Mouse (Mus musculus) left cerebral cortex, adult 2 months (tissue): Measurements from ENCODE around the gene Mettl23. TPM values are rescaled to one million over a fixed set of nuclear protein-coding genes. Genes with fewer than 3 reads are reported as not detected.
"Not testable (repeated sequence)": the region's sequence is repeated elsewhere in the genome, so short reads cannot be mapped to it uniquely, and the experiment has no call there.

ENCODE experiments used
- DNase-seq, 2 experiments: peaks; one replicate each; pipeline ENCODE4 v3.0.0; 2021 to 2022; ENCODE audit warnings: low spot score in 2 of 2, mixed read lengths in 1 of 2; ENCODE audit errors: extremely low spot score in 1 of 2
- H3K27ac ChIP-seq: fragments of 200-600 bp; 2 replicates; pipeline ENCODE4 v1.8.1; 2022
- H3K4me3 ChIP-seq: fragments of 200-600 bp; 2 replicates; pipeline ENCODE4 v1.8.1; 2022
- CTCF ChIP-seq: fragments of 200-600 bp; IDR thresholded peaks from 2 replicates; pipeline ENCODE4 v1.8.1; 2022; ENCODE audit warnings: antibody characterized with exemption, mild to moderate bottlenecking, moderate library complexity
- intact Hi-C: fragments of 180-260 bp; cut with DNase I; formaldehyde crosslinking; loops from one replicate; pipeline ENCODE4 v1.15.1; 2025
- total RNA-seq, 2 experiments: library from RNA; stranded (reverse); gene quantifications; 2 replicates each; pipeline ENCODE4 v1.2.3; 2021

The Mettl23 gene
- total RNA-seq, 2 experiments from 2014 or later, result 23.9 to 26.3 TPM

DNA sequence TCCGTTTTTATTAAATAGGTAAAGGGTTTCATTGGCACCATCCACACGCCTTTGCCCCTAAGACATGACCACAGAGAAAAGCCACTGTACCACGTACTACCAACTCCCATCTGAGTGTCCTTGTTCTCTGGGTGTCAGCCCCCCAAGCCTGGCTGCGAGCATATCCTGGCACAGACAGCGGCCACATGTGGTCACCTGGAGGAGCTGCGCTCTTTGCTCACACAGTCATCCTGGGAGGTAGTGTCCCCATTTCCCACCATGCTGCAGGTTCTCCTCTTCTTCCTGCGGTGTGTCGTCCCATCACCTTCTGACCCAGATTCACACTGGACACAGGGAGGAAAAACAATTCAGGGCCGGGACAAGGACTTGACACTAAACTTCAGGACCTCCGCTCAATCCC lies 5.6 kb upstream of the Mettl23 start:
- no peak overlapping the region for H3K27ac ChIP-seq
- H3K4me3 ChIP-seq, result no peak overlapping the region
- DNase-seq, result no peak
- intact Hi-C loops, result no loop called here
- TF ChIP-seq CTCF, result no peak

DNA sequence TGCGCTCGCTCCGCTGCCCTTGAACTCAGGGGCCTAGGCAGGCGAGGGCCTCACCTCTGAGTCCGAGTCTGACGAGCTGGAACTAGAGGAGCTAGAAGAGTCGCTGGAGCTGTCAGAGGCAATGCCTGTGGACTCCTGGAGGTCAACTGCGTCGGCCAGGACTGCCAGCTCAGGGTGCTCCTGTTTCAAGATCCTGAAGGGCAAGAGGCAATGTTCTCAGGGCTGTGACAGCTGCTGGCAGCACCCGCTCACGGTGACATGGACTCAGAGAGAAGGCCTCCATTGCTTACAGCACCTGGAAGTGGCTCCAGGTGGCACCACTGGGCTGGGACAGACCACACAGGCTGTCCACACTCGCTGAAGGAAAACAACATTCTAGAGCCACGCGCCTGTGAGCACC lies 4.1 kb upstream of the Mettl23 start:
- intact Hi-C loops, result no loop called here
- no peak for TF ChIP-seq CTCF
- no peak overlapping the region for H3K27ac ChIP-seq
- DNase-seq, result no peak
- no peak overlapping the region for H3K4me3 ChIP-seq

DNA sequence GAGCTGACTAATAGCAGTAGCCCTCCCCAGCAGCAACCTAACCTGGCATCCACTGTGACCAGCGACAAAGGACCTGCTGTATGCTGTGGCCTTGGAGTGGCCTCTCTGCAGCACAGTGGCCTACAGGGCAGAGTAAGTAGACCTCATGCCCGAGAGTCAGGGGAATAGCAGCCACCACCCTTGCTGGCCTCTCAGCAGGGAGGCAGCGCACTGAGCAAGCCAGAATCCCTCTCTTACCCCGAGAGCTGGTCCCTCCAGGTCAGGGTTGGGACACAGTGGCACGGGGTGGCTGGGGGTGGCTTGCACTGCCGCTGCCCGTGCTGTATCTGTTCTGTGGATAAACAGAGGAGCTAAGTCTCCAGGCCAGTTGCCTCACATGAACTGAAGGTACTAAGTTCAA lies 3.5 kb upstream of the Mettl23 start:
- no peak for DNase-seq
- Histone ChIP-seq H3K27ac (no peak overlapping the region), H3K4me3 (no peak overlapping the region)
- no peak for TF ChIP-seq CTCF
- intact Hi-C loops, result no loop called here

DNA sequence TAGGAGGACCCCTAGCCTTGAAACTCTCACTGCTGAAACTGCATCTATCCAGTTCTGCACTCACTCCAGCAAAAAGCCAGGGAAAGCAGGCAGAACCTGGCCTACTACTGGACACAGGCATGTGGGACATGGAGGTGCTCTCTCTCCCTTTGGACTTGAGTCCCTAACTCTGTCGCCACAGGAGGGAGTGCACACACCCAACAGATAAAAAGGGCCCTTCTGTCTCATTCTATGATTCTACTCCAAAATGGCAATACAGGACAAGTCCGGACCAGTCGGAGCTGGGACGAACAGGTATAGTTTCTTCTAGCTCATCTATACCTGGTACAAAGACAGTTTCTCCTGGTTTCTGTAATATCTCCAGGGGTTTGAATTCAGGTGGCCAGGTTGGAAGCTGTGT lies 2.3 kb upstream of the Mettl23 start:
- no peak overlapping the region for H3K4me3 ChIP-seq
- H3K27ac ChIP-seq, result no peak overlapping the region
- no peak for DNase-seq
- intact Hi-C loops, result no loop called here
- no peak; the same call in 1 of the 2 replicates for TF ChIP-seq CTCF

DNA sequence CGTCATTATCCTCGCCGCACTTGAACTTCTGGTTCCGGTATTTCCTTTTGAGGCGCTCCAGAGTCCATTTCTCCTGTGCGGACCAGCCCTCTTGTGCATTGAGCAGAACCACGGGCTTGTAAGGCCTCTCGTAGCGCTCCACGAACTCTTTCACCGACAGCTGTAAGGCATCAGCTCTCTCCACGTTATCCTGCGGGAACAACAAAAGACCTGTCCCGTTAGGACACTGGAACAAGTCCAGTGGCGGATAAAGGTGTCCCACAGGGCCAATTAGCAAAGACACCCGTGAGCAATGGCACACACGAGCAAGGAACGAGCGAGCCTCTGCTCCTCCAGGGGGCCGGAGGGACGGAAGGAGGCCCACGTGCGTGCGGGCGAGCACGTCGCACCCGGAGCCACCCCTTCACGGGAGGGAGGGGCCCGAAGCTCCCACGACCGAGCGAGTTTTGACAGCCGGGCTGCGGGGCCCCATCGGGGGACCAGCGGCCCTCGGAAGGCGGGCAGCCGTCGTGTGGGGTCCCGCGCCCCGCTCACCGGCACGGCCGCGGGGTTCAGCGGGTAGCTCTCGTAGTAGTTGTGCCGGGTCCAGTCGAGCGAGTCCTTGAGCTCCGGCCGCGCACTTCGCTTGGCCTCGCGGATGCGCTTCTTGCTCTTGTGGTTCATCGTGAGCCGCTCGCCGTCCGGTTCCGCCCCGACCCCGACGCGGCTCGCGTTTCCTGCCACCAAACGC lies 382 bp upstream of the Mettl23 start:
- intact Hi-C loops, result loop anchor here (1.0 kb wide), 1 partner anchor 11 kb away; the partner anchor contains the start of gene Srsf2

DNA sequence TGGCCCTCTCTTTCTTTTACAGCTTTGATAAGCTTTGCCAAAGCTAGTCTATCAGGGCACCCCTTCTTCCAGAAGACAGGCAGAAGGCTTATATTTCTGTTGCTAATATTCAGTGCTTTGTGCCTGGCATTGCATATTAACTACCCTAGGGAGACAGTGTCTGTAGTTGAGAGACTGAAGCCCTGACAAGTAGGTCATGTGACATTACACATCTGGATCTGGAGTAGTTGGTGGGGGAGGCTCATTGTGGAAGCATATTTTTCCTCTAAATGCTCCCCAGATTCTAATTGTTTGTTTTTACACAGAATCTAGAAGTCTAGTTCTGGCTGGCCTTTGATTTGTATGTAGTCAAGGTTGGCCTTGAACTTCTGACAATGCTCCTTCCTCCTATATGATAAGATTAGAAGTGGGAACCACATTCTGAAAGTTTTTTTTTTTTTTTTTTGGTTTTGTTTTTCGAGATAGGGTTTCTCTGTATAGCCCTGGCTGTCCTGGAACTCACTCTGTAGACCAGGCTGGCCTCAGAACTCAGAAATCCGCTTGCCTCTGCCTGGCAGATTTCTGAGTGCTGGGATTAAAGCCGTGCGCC lies 3.6 kb downstream of the Mettl23 start:
- DNase-seq, result no peak
- no peak overlapping the region for H3K4me3 ChIP-seq
- H3K27ac ChIP-seq, result no peak overlapping the region
- intact Hi-C loops, result no loop called here
- TF ChIP-seq CTCF, result no peak

More for the DNA sequence above, 382 bp upstream of the Mettl23 start:
- TF ChIP-seq CTCF, result no peak; the same call in 1 of the 2 replicates
- DNase-seq, result peak; percentile 69 to 76
- Histone ChIP-seq H3K4me3 (peak overlapping the region; percentile 78), H3K27ac (peak overlapping the region; percentile 92)

DNA sequence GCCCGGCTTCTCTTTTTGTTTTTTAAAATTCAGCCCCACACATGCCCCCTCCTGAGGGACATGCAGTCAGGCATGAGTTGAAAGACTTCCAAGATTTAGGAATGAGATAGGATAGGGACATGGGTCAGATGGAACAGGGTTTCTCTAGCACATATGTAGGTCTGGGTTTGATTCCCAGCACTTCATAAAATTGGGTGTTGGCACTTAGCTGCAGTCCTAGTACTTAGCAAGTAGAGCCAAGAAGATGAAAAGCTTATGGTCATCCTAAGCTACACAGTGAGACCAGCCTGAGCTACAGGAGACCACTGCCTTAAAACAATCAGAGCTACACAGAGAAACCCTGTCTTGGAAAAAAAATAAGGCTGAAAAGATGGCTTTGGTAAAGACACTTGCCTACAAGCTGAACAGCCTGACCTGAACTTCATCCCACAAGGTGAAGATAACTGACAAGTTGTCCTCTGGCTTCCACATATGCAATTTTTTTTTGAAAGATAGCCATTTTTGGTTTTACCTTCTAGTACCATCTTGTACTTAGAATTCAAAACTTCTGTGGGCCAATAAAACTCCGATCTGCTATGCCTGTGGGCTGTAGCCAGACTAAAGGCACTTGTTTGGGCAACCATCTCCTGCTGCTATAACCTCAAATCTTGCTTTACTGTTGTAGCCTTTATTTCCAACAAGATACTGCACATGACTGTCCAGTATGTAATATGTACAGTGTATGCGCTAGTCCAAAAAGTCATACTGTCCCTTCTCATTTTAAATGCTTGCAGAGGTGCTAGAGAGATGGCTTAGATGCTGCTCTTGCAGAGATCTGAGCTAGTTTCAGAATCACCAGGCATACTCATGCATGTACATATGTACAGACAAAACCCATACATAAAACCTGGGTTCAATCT lies 4.4 kb downstream of the Mettl23 start:
- H3K4me3 ChIP-seq, result no peak overlapping the region
- intact Hi-C loops, result no loop called here
- DNase-seq, result no peak
- H3K27ac ChIP-seq, result no peak overlapping the region
- TF ChIP-seq CTCF, result no peak

DNA sequence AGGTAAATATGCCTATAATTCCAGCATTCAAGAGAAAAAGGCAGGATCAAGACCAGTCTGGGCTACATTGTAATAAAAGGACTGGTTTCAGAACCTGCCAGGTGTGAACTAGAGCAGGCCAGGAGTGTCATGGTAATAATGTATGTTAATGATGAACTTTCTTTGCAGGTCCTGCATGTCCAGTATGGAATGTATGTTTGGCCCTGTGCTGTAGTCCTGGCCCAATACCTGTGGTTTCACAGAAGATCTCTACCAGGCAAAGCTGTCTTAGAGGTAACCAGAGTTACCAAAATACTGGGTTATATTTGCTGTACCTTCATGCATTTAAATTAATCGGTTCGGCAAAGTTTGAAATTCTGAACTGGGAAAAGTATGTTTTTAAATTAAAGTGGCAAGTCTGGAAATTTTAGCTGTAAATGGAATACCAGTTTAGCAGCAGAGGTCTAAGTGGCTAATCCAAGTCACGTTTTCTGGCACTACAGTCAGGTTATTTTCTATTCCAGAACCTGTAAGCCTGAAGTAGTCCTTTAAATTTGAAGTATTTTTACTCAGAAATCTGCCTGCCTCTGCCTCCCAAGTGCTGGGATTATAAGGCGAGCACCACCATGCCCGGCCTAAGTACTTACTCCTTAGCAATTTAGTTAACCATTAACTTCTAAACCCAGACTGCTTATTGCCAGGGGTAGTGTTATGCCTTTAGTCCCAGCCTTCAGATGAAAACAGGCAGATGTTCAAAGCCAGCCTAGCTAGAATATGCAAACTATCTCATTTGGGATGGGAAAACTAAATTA lies 5.2 kb downstream of the Mettl23 start:
- DNase-seq, result no peak
- no peak for TF ChIP-seq CTCF
- intact Hi-C loops, result no loop called here
- Histone ChIP-seq H3K27ac (no peak overlapping the region), H3K4me3 (no peak overlapping the region)

DNA sequence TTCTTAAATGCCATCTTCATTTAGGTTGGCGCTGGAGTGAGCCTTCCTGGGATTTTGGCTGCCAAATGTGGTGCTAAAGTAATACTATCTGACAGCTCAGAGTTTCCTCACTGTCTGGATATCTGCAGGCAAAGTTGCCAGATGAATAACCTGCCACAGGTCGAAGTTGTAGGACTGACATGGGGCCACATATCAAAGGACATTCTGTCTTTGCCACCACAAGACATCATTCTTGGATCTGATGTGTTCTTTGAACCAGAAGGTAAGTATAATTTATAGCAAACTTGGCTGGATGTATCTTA lies 5.8 kb downstream of the Mettl23 start:
- intact Hi-C loops, H3K4me3 ChIP-seq, DNase-seq: not testable (repeated sequence)

DNA sequence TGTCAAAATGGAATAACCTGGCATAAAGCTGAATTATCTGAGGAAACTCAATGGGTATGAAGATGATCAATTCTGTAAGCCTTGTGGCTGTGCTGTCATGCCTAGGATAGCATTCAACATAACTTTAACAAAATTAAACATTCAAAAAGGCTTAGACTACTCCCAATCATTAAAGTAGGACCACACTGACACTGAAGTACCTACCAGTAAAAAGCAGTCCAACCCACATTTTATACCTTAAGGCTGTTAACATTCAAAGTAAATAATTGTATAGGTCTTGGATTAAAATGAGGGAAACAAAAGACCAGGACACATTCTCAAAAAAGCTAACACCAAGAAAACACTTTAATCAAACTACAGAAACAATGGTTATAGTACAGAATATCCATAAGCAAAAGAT lies 6.5 kb downstream of the Mettl23 start:
- no peak for TF ChIP-seq CTCF
- H3K27ac ChIP-seq, result no peak overlapping the region
- intact Hi-C loops, result no loop called here

More for the DNA sequence above, 5.8 kb downstream of the Mettl23 start:
- H3K27ac ChIP-seq, result not testable (repeated sequence)

DNA sequence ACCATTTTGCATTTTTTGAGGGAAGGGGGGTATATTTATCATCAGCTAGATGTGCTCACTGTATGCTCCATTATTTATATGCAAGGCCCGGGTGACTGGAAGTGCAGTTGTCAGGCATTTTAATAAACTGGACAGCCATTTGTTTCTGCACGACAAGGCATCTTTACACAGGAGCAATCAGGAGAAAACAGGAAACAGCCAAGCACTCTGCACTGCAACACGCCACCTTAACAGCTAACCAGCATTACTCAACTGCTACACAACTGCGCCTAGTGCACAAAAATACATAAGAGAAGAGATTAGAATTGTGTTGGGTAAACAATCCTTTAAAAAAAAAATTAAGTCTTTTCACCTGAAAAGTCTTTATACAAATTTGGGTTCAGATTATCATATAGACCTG lies 7.0 kb downstream of the Mettl23 start:
- no peak for TF ChIP-seq CTCF
- no peak for DNase-seq
- no peak overlapping the region for H3K27ac ChIP-seq
- intact Hi-C loops, result no loop called here
- H3K4me3 ChIP-seq, result no peak overlapping the region; the same call in 1 of the 2 replicates

More for the DNA sequence above, 6.5 kb downstream of the Mettl23 start:
- no peak for DNase-seq
- no peak overlapping the region for H3K4me3 ChIP-seq
